Mouse (Mus musculus) yolk sac, embryonic 10.5 days (tissue): ENCODE results near the gene Spindoc.
"Not testable (repeated sequence)": the region's sequence is repeated elsewhere in the genome, so short reads cannot be mapped to it uniquely, and the experiment has no call there.

Experiments
- DNase-seq: peaks from one replicate; pipeline ENCODE4 v3.0.0-alpha.2; 2017; ENCODE audit warnings: low spot score

Gene Spindoc

GRCm38 (mm10) chr19:7398898-7399297 is 16.1 kb upstream of the Spindoc start:
- DNase-seq, result not testable (repeated sequence)

- DNase-seq, result not testable (repeated sequence)
Measured at GRCm38 (mm10) chr19:7396867-7397826, 14.4 kb upstream of the Spindoc start.

- no peak for DNase-seq
Measured at GRCm38 (mm10) chr19:7388488-7388887, 5.7 kb upstream of the Spindoc start.

- no peak for DNase-seq
Measured at GRCm38 (mm10) chr19:7386042-7386441, 3.2 kb upstream of the Spindoc start.

- DNase-seq, result peak; percentile 80
Measured at GRCm38 (mm10) chr19:7382248-7382902, 419 bp downstream of the Spindoc start.

GRCm38 (mm10) chr19:7381906-7382247 is 917 bp downstream of the Spindoc start:
- no peak for DNase-seq

- DNase-seq, result no peak
Measured at GRCm38 (mm10) chr19:7377639-7378038, 5.2 kb downstream of the Spindoc start.

- no peak for DNase-seq
Measured at GRCm38 (mm10) chr19:7374491-7374890, 8.3 kb downstream of the Spindoc start.

GRCm38 (mm10) chr19:7369469-7369868 is 13.3 kb downstream of the Spindoc start:
- DNase-seq, result peak; percentile 65

GRCm38 (mm10) chr19:7353636-7354035 is 29.2 kb downstream of the Spindoc start:
- no peak for DNase-seq

GRCm38 (mm10) chr19:7352809-7353495 is 29.8 kb downstream of the Spindoc start:
- no peak for DNase-seq

GRCm38 (mm10) chr19:7349993-7350392 is 32.8 kb downstream of the Spindoc start:
- no peak for DNase-seq

GRCm38 (mm10) chr19:7345235-7345755 is 37.5 kb downstream of the Spindoc start:
- peak; percentile 44 for DNase-seq

- no peak for DNase-seq
Measured at GRCm38 (mm10) chr19:7342646-7343045, 40.1 kb downstream of the Spindoc start.

- DNase-seq, result peak; percentile 99
Measured at GRCm38 (mm10) chr19:7341512-7342397, 41.0 kb downstream of the Spindoc start, which contains the start of gene Mark2. Mark2 (minus strand) TSS chr19:7341860.

- peak; percentile 19 for DNase-seq
Measured at GRCm38 (mm10) chr19:7340780-7341475, 41.9 kb downstream of the Spindoc start.

- no peak for DNase-seq
Measured at GRCm38 (mm10) chr19:7340371-7340779, 42.4 kb downstream of the Spindoc start.

GRCm38 (mm10) chr19:7339867-7340266 is 42.9 kb downstream of the Spindoc start:
- DNase-seq, result peak; percentile 13

GRCm38 (mm10) chr19:7339026-7339425 is 43.8 kb downstream of the Spindoc start:
- DNase-seq, result no peak

GRCm38 (mm10) chr19:7337781-7338342 is 44.9 kb downstream of the Spindoc start:
- DNase-seq, result no peak
